Mouse (Mus musculus) liver, embryonic 13.5 days (tissue): ENCODE measurements around the gene Dhrs1. TPM values are rescaled to one million over a fixed set of nuclear protein-coding genes. Genes with fewer than 3 reads are reported as not detected.
A peak's percentile ranks its signal among the peaks of the same experiment; 100 is the strongest.

Source experiments
- ATAC-seq: fragments of 200-750 bp; cut with Nextera tagmentation; 2 replicates; pipeline ENCODE4 v1.8.0; 2017; ENCODE audit warnings: low read depth, mild to moderate bottlenecking, moderate number of reproducible peaks, moderate library complexity
- DNase-seq: peaks from one replicate; pipeline ENCODE4 v3.0.0; 2022
- H3K27ac ChIP-seq: fragments of 300-500 bp; sonication (generic); 2 replicates; pipeline ENCODE4 v1.5.1; 2015; ENCODE audit warnings: moderate library complexity, mild to moderate bottlenecking, inconsistent platforms
- H3K27me3 ChIP-seq: fragments of 300-500 bp; sonication (generic); 2 replicates; pipeline ENCODE4 v1.6.1; 2015; ENCODE audit warnings: mild to moderate bottlenecking, inconsistent platforms
- H3K36me3 ChIP-seq: fragments of 300-500 bp; sonication (generic); 2 replicates; pipeline ENCODE4 v1.6.1; 2015; ENCODE audit warnings: mild to moderate bottlenecking, inconsistent platforms
- H3K4me1 ChIP-seq: fragments of 300-500 bp; sonication (generic); replicated peaks from 2 replicates; pipeline ENCODE4 v1.6.1; 2015; ENCODE audit warnings: inconsistent platforms
- H3K4me2 ChIP-seq: fragments of 300-500 bp; sonication (generic); 2 replicates; pipeline ENCODE4 v1.6.1; 2015; ENCODE audit warnings: inconsistent platforms, mild to moderate bottlenecking, moderate library complexity
- H3K4me3 ChIP-seq: fragments of 300-500 bp; sonication (generic); replicated peaks from 2 replicates; pipeline ENCODE4 v1.5.1; 2015; ENCODE audit warnings: mild to moderate bottlenecking, inconsistent platforms
- H3K9ac ChIP-seq: fragments of 300-500 bp; sonication (generic); 2 replicates; pipeline ENCODE4 v1.6.1; 2015; ENCODE audit warnings: mild to moderate bottlenecking, inconsistent platforms
- H3K9me3 ChIP-seq: fragments of 300-500 bp; sonication (generic); replicated peaks from 2 replicates; pipeline ENCODE4 v1.6.1; 2016; ENCODE audit warnings: inconsistent platforms
- WGBS: fragments of 180-500 bp; shearing (Covaris S2); methylation state at CpG from one replicate; pipeline ENCODE4 v1.1.7; 2015; ENCODE audit not compliant: insufficient replicate concordance; 5-methylcytosine and 5-hydroxymethylcytosine counted together
- polyA plus RNA-seq: library from polyadenylated mRNA; unstranded; fragments of >200 nt; fragmentation: Nextera tagmentation; extraction: Ambion mirVana; gene quantifications from 2 replicates; pipeline ENCODE4 v1.2.1, GENCODE M21; 2015

Gene Dhrs1
- polyA plus RNA-seq, 1 experiment from 2014 or later, result 36.4 TPM

DNA sequence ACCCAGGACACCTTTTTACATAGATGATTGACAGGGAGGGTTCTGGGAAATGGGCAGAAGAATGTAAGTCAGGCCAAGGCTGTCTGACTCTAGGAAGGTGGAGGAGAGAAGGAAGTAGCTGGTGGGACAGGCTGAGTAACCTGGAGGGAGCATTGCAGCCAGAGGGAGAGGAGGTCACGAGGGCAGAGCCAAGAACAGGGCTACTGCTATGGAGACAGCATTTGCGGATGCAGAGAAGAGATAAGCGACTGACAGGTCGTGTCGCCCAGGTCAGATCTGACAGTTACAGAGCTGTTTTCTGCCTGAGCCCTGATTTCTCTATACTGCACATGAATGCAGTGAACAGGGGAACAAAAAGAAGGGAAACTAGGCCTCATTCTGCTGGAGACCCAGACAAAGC is 38.1 kb downstream of the Dhrs1 start:
- 7% methylated on average over 5 of the region's 5 CpGs for WGBS
- Histone ChIP-seq H3K4me3 (no peak overlapping the region), H3K9me3 (no peaks in the 10 kb centered on the region), H3K4me1 (peaks cover 37% of the 10 kb centered on the region), H3K27me3 (peaks cover 5% of the 10 kb centered on the region; the same call in 1 of the 2 replicates), H3K9ac (no peak overlapping the region), H3K36me3 (no peaks in the 10 kb centered on the region), H3K27ac (no peak overlapping the region), H3K4me2 (no peak overlapping the region)
- peak; percentile 26 for DNase-seq
- peak; percentile 68 for ATAC-seq

- WGBS, result 44% methylated on average over 8 of the region's 8 CpGs
- no peaks in the 10 kb centered on the region for H3K27me3 ChIP-seq
- H3K4me2 ChIP-seq, result no peak overlapping the region
- H3K9ac ChIP-seq, result no peak overlapping the region
- H3K36me3 ChIP-seq, result no peaks in the 10 kb centered on the region
- peaks cover 32% of the 10 kb centered on the region for H3K4me1 ChIP-seq
- DNase-seq, result no peak
- ATAC-seq, result 0 out of 2 replicates have a peak, but pooled peaks have one; percentile 6
- H3K27ac ChIP-seq, result no peak overlapping the region
- H3K9me3 ChIP-seq, result no peaks in the 10 kb centered on the region
- no peak overlapping the region for H3K4me3 ChIP-seq
Measured at GRCm38 (mm10) chr14:55706051-55706600, 39.4 kb downstream of the Dhrs1 start.

GRCm38 (mm10) chr14:55702761-55703160 is 42.7 kb downstream of the Dhrs1 start:
- DNase-seq (no peak), ATAC-seq (no peak)
- H3K4me2 ChIP-seq, result no peak overlapping the region
- peaks cover 27% of the 10 kb centered on the region for H3K4me1 ChIP-seq
- H3K27me3 ChIP-seq, result no peaks in the 10 kb centered on the region
- H3K27ac ChIP-seq, result no peak overlapping the region
- no peak overlapping the region for H3K4me3 ChIP-seq
- H3K9me3 ChIP-seq, result no peaks in the 10 kb centered on the region
- WGBS, result 70% methylated on average over 6 of the region's 6 CpGs
- H3K9ac ChIP-seq, result no peak overlapping the region
- H3K36me3 ChIP-seq, result no peaks in the 10 kb centered on the region

DNA sequence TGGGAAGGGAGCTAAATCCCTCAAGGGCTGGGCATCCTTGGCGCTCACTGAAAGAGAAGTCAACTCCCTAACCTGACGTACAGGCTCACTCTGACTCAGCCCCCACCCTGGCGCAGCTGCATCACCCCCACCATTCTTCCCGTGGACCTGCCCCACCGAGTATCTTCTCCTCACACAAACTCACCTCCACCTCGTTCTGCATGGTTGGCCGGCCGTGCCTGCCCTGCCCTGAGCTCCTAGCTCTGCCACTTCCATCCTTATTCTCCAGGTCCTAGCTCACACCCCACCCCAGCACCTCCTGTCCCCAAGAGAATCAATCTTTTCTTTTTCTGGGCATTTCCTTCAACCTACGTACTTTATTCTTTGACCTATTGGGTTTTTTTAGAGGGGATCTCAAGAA is 44.4 kb downstream of the Dhrs1 start:
- Histone ChIP-seq H3K36me3 (no peaks in the 10 kb centered on the region), H3K4me3 (no peak overlapping the region), H3K4me1 (peaks cover 11% of the 10 kb centered on the region), H3K27me3 (no peaks in the 10 kb centered on the region), H3K27ac (no peak overlapping the region), H3K9me3 (no peaks in the 10 kb centered on the region), H3K4me2 (no peak overlapping the region), H3K9ac (no peak overlapping the region)
- DNase-seq, result no peak
- no peak for ATAC-seq
- WGBS, result 68% methylated on average over 9 of the region's 9 CpGs

DNA sequence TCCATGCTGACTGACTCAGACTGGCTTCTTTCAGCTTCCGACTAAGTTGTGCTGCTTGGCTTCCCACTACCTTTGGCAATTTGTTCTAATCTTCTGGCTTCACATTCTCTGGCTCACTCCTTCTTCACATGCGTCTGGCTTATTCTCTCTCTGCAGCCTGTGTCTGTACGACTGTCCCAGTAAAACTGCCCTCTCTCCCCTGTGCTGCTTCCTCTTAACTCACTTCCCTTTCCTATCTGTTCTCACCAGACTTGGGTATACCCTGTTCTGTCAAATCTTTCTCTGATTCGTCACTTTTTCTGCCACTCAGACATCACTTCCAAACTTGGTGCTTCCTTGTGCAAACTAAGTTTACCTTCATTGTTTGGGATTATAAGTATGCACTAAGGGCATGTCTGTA is 48.3 kb downstream of the Dhrs1 start:
- Histone ChIP-seq H3K9me3 (peaks cover 3% of the 10 kb centered on the region; the same call in 1 of the 2 replicates), H3K36me3 (no peaks in the 10 kb centered on the region), H3K27ac (peak overlapping the region; percentile 45; the same call in 1 of the 2 replicates), H3K4me2 (no peak overlapping the region), H3K9ac (no peak overlapping the region), H3K27me3 (no peaks in the 10 kb centered on the region), H3K4me3 (no peak overlapping the region), H3K4me1 (0 out of 2 replicates have a peak, but pooled peaks cover 3% of the 10 kb centered on the region)
- DNase-seq (no peak), ATAC-seq (no peak)
- WGBS, result 42% methylated on average over 4 of the region's 4 CpGs

GRCm38 (mm10) chr14:55689433-55689832 is 56.1 kb downstream of the Dhrs1 start:
- ATAC-seq, result no peak
- Histone ChIP-seq H3K9me3 (peaks cover 3% of the 10 kb centered on the region; the same call in 1 of the 2 replicates), H3K4me1 (no peaks in the 10 kb centered on the region), H3K4me3 (no peak overlapping the region), H3K9ac (no peak overlapping the region), H3K36me3 (no peaks in the 10 kb centered on the region), H3K27ac (no peak overlapping the region), H3K27me3 (0 out of 2 replicates have a peak, but pooled peaks cover 5% of the 10 kb centered on the region), H3K4me2 (no peak overlapping the region)
- no peak for DNase-seq
- 66% methylated on average over 10 of the region's 10 CpGs for WGBS

Other genes starting within 250 kb of the Dhrs1 start
- gene Cpne6, start 235.2 kb downstream of the Dhrs1 start, polyA plus RNA-seq, result 0.09 TPM in 1 of 2 replicates, not detected in the other
- gene Nrl, start 220.7 kb downstream of the Dhrs1 start, polyA plus RNA-seq, result not detected in 2 replicates
- gene Pck2, start 205.4 kb downstream of the Dhrs1 start, polyA plus RNA-seq, result 32.2 and 34.5 TPM in 2 replicates
- gene Dcaf11, start 185.7 kb downstream of the Dhrs1 start, polyA plus RNA-seq, result 48.9 and 59.1 TPM in 2 replicates
- 1.6 and 1.8 TPM in 2 replicates for gene A730061H03Rik, start 185.3 kb downstream of the Dhrs1 start, polyA plus RNA-seq
- 0.51 and 0.53 TPM in 2 replicates for gene Fitm1, start 170.1 kb downstream of the Dhrs1 start, polyA plus RNA-seq
- 103 and 111 TPM in 2 replicates for gene Psme1, start 167.6 kb downstream of the Dhrs1 start, polyA plus RNA-seq
- gene Emc9, start 160.4 kb downstream of the Dhrs1 start, polyA plus RNA-seq, result 31.9 and 35.8 TPM in 2 replicates
- gene Psme2, start 154.6 kb downstream of the Dhrs1 start, polyA plus RNA-seq, result 202 and 224 TPM in 2 replicates
- gene Rnf31, start 154.0 kb downstream of the Dhrs1 start, polyA plus RNA-seq, result 9.0 and 12.6 TPM in 2 replicates
- 14.8 and 16.4 TPM in 2 replicates for gene Irf9, start 142.1 kb downstream of the Dhrs1 start, polyA plus RNA-seq
- gene Rec8, start 127.7 kb downstream of the Dhrs1 start, polyA plus RNA-seq, result 1.6 and 1.7 TPM in 2 replicates
- 35.2 and 36.5 TPM in 2 replicates for gene Ipo4, start 109.7 kb downstream of the Dhrs1 start, polyA plus RNA-seq
- gene Gm49378, start 107.8 kb downstream of the Dhrs1 start, polyA plus RNA-seq, result 1.4 and 1.7 TPM in 2 replicates
- 53.3 and 59.4 TPM in 2 replicates for gene Tm9sf1, start 101.9 kb downstream of the Dhrs1 start, polyA plus RNA-seq
- 0.16 and 0.27 TPM in 2 replicates for gene Tssk4, start 95.5 kb downstream of the Dhrs1 start, polyA plus RNA-seq
- gene Mdp1, start 85.2 kb downstream of the Dhrs1 start, polyA plus RNA-seq, result 23.1 and 24.2 TPM in 2 replicates
- gene Gmpr2, start 73.7 kb downstream of the Dhrs1 start, polyA plus RNA-seq, result 29.6 and 33.0 TPM in 2 replicates
- 325 TPM in 2 replicates for gene Nedd8, start 73.6 kb downstream of the Dhrs1 start, polyA plus RNA-seq
- gene Tinf2, start 63.9 kb downstream of the Dhrs1 start, polyA plus RNA-seq, result 21.1 and 26.3 TPM in 2 replicates
- 1.5 and 2.0 TPM in 2 replicates for gene Tgm1, start 31.8 kb downstream of the Dhrs1 start, polyA plus RNA-seq
- 12.9 and 14.7 TPM in 2 replicates for gene Rabggta, start 23.4 kb downstream of the Dhrs1 start, polyA plus RNA-seq
- gene Nop9, start within 50 bp of the Dhrs1 start, polyA plus RNA-seq, result 41.9 and 42.8 TPM in 2 replicates
- 21.1 and 21.3 TPM in 2 replicates for gene Cideb, start 12.8 kb upstream of the Dhrs1 start, polyA plus RNA-seq
- 0.92 and 1.3 TPM in 2 replicates for gene Ltb4r2, start 15.7 kb upstream of the Dhrs1 start, polyA plus RNA-seq
- 4.4 and 4.6 TPM in 2 replicates for gene Ltb4r1, start 20.3 kb upstream of the Dhrs1 start, polyA plus RNA-seq
- gene Adcy4, start 38.4 kb upstream of the Dhrs1 start, polyA plus RNA-seq, result 1.8 and 2.2 TPM in 2 replicates
- gene Ripk3, start 43.2 kb upstream of the Dhrs1 start, polyA plus RNA-seq, result 20.4 and 22.1 TPM in 2 replicates
- gene Nfatc4, start 77.5 kb upstream of the Dhrs1 start, polyA plus RNA-seq, result 1.5 and 1.8 TPM in 2 replicates
- 2.2 and 3.1 TPM in 2 replicates for gene Nynrin, start 108.3 kb upstream of the Dhrs1 start, polyA plus RNA-seq
- 0.10 and 0.13 TPM in 2 replicates for gene Cbln3, start 138.7 kb upstream of the Dhrs1 start, polyA plus RNA-seq
- 6.8 and 7.6 TPM in 2 replicates for gene Khnyn, start 139.3 kb upstream of the Dhrs1 start, polyA plus RNA-seq
- 13.3 and 14.1 TPM in 2 replicates for gene Sdr39u1, start 154.6 kb upstream of the Dhrs1 start, polyA plus RNA-seq
- gene Cma1, start 199.0 kb upstream of the Dhrs1 start, polyA plus RNA-seq, result 0.12 and 0.20 TPM in 2 replicates
- not detected in 2 replicates for gene Cma2, start 205.3 kb upstream of the Dhrs1 start, polyA plus RNA-seq